Mouse (Mus musculus): ENCODE results near the gene Npas3.
"Not testable (repeated sequence)": the region's sequence is repeated elsewhere in the genome, so short reads cannot be mapped to it uniquely, and the experiment has no call there.

Gene Npas3

GRCm38 (mm10) chr12:53248101-53248727 lies at the start of gene Npas3:
TSS of gene Npas3 (plus strand) at chr12:53248677.
- DNase-seq (ENCODE audit: extremely low spot score, low spot score), result peak; percentile 85

DNA sequence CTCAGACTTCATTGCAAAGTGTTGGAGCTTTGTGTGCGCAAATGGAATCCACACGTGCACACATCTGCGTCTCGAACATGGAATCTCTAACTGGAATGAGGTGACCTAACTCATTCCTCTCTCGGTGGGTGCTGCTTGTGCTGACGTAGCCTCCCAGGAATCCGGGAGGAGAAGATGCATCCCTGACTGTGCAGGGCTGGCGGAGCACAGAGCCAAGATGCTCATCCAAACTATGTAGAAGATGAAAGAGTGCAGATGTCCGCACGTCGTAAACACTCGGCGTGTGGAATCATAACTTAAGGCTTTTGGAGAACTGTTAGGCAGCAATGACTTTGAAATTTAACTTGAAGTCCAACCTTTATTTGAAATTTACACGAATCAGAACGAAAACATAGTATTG lies 31.3 kb upstream of the Npas3 start:
- no peak for DNase-seq (ENCODE audit: extremely low spot score, low spot score)

DNA sequence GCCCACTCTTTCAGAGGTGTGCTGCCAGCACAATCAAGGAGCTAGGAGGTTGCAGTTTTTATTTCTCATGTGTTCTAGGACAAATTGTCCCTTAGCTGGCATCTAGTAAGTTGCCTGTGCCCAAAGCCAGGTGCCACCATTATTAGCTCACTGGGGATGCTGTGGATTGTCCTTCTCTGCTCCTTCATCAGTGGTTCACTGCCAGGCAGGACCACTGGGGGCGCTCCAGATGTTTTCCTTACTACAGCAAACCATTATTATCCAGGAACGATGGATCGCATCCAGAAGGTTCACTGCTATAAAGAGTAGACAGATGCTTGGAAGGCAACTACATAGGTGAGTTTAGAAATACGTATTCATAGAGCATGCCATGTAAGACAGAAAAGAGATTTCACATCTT lies 25.7 kb upstream of the Npas3 start:
- DNase-seq (ENCODE audit: extremely low spot score, low spot score), result no peak

- DNase-seq (ENCODE audit: extremely low spot score, low spot score), result no peak
These were observed 21.1 kb upstream of the Npas3 start for GRCm38 (mm10) chr12:53227356-53227755.

- no peak for DNase-seq (ENCODE audit: extremely low spot score, low spot score)
These were observed 19.1 kb upstream of the Npas3 start for GRCm38 (mm10) chr12:53229419-53229818.

DNA sequence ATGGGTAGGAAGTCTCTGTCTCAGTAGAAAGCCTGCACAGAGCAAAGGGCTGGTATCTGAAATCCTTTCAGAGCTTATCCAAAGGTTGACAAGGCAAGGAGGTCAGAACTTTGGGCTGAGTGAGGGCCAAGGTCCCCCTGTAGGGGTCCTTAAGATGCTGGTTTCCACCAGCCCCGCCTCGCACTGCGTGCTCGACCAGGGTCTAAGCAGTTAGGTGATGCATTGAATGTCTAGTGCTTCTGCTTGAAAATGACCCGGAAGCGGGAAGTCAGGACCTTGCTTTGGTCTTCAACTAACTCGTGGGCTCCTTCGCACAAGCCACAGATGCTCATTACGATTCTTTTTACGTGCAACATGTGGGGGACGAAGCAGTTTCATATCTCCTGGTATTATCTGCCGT lies 2.3 kb upstream of the Npas3 start:
- no peak for DNase-seq (ENCODE audit: extremely low spot score, low spot score)

GRCm38 (mm10) chr12:53246581-53247490 lies 1.6 kb upstream of the Npas3 start:
- DNase-seq (ENCODE audit: extremely low spot score, low spot score), result peak; percentile 73

GRCm38 (mm10) chr12:53247491-53248035 lies 914 bp upstream of the Npas3 start:
- DNase-seq (ENCODE audit: extremely low spot score, low spot score), result no peak

DNA sequence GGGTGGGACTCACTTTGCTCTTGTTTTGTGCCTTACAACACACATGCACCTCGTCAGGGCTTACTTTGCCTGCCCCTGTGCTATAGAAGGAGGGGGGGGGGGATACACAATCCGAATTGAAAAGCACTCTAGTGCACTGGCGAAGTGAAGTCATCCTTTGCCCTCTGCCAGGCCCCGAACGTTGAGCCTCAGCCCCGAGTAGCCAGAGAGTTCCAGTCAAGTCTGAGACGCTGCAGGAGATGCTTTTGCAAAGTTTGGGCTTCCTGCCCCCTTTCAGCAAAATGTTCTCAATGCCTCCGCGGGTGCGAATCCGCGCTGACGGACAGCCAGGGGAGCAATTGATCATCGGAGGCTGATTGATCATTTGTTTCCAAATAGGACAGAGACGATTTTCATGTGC lies 319 bp downstream of the Npas3 start:
- peak; percentile 67 for DNase-seq (ENCODE audit: extremely low spot score, low spot score)

GRCm38 (mm10) chr12:53251701-53252181 lies 3.3 kb downstream of the Npas3 start:
- DNase-seq (ENCODE audit: extremely low spot score, low spot score), result peak; percentile 72

- DNase-seq (ENCODE audit: extremely low spot score, low spot score), result peak; percentile 72
These were observed 3.7 kb downstream of the Npas3 start for GRCm38 (mm10) chr12:53252213-53252571.

DNA sequence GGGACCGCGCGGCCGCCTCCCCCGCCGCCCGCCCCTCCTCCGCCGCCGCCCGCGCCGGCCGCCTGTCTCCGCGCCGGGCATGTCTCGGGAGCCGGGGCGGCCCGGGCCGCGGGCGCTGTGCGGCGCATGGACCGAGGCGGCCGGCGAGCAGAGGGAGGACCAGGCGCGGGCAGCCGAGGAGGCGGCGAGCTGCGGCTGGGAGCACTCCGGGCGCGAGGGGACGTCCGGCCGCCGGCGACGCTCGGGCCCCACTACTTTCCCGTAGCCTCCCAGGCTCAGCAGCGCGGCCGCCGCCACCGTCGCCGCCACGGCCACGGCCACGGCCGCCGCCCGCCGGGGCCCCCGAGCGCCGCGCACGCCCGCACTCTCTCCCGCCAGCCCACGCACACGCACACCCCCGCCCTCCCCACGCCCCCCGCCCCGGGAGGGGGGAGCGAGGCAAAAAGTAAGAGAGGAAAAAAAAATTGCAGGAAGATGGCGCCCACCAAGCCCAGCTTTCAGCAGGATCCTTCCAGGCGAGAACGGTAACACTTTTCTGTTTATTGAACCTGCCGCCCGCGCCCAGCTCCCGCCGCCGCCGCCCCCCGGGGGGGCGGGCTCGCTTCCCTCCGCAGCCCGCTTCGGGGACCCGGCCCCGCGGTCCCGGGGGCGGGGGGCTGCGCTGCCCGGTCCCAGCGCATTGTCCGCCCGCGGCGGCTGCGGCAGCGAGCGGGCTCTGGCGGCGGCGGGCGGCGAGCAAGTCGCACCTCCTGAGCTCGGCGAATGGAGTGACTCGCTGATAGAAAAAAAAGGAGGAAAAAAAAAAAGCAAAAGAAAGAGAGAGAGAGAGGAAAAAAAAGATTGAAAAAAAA lies 4.3 kb downstream of the Npas3 start:
- peak; percentile 80 for DNase-seq (ENCODE audit: extremely low spot score, low spot score)

GRCm38 (mm10) chr12:53253461-53254159 lies 5.1 kb downstream of the Npas3 start:
- DNase-seq (ENCODE audit: extremely low spot score, low spot score), result peak; percentile 78

DNA sequence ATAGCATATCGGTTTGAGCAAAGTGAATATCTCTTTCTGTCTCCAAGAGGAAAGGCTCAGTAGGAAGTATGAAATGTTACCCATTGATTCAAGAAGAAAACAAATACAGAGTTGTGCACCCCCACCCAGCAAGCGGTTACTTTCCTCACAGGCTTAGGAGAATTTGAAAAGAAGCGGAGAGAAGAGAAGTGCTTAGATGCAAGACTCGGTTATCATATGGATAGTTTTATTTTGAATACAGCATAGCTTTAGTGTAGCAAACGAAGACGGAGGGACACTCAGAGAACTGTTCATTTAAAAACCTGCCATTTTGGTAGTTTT lies 5.6 kb downstream of the Npas3 start:
- DNase-seq (ENCODE audit: extremely low spot score, low spot score), result no peak

GRCm38 (mm10) chr12:53274502-53274901 lies 26.0 kb downstream of the Npas3 start:
- DNase-seq (ENCODE audit: extremely low spot score, low spot score), result not testable (repeated sequence)

GRCm38 (mm10) chr12:53277393-53277792 lies 28.9 kb downstream of the Npas3 start:
- DNase-seq (ENCODE audit: extremely low spot score, low spot score), result no peak

DNA sequence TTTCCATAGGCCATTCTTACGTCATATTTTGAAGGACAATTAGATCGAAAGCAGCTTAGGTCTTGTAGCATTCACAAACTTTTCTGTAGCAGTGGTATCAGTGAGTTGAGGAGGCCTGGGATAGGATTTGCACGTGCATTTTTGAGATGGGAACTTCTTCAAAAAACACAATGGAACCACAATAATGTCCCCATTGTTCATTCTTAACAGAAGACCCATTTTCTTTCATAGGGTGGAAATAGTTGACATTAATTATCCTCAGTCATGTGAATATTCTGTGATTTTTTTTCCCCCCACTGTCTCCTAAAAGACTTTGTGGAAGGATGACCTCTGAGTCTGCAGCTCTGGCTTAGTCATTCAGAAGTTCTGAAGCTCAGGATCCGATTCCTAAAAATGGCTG lies 41.9 kb downstream of the Npas3 start:
- no peak for DNase-seq (ENCODE audit: extremely low spot score, low spot score)

DNA sequence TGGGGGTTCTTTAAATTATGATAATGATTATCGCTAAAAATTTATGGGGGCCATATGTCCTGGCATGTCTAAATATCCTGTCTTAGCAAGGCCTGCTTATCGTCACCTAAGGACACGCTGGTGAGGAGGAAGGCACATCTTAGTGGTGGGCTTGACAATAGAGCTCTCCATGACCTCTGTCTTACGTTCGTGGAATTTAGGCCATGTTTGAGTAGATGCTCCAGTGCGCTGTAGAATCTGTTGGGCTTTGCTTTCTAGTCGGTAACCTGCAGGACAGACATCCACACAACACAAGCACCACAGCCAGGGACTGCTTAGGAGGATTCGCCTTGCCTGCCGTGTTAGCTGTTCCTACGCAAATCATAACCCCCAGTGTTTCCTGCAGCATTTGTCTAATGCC lies 42.4 kb downstream of the Npas3 start:
- DNase-seq (ENCODE audit: extremely low spot score, low spot score), result no peak

GRCm38 (mm10) chr12:53292010-53292409 lies 43.5 kb downstream of the Npas3 start:
- no peak for DNase-seq (ENCODE audit: extremely low spot score, low spot score)

- DNase-seq (ENCODE audit: extremely low spot score, low spot score), result peak; percentile 31
These were observed 44.2 kb downstream of the Npas3 start for GRCm38 (mm10) chr12:53292508-53293300.
